Mouse (Mus musculus) kidney, adult 2 months (tissue): Measurements from ENCODE around the gene Sfi1. TPM values are rescaled to one million over a fixed set of nuclear protein-coding genes. Genes with fewer than 3 reads are reported as not detected.

Experiments
- DNase-seq: peaks from one replicate; pipeline ENCODE4 v3.0.0; 2021
- H3K27ac ChIP-seq: fragments of 200-500 bp; 2 replicates; pipeline ENCODE4 v1.5.1; 2012; ENCODE audit warnings: low read depth, low read length, control low read depth, inconsistent platforms; ENCODE audit not compliant: insufficient read depth
- H3K27me3 ChIP-seq: fragments of 200-500 bp; replicated peaks from 2 replicates; pipeline ENCODE4 v1.6.1; 2012; ENCODE audit warnings: mild to moderate bottlenecking, moderate library complexity, low read length, inconsistent platforms; ENCODE audit not compliant: control insufficient read depth, insufficient read depth
- H3K36me3 ChIP-seq: fragments of 200-500 bp; 2 replicates; pipeline ENCODE4 v1.6.1; 2012; ENCODE audit warnings: mild to moderate bottlenecking, moderate library complexity, low read length, inconsistent platforms; ENCODE audit not compliant: control insufficient read depth, insufficient read depth
- H3K4me1 ChIP-seq: fragments of 200-500 bp; 2 replicates; pipeline ENCODE4 v1.6.1; 2011; ENCODE audit warnings: low read length; ENCODE audit not compliant: control insufficient read depth, insufficient read depth
- H3K4me3 ChIP-seq: fragments of 200-500 bp; 2 replicates; pipeline ENCODE4 v1.5.1; 2011; ENCODE audit warnings: mild to moderate bottlenecking, low read depth, low read length, control low read depth; ENCODE audit not compliant: insufficient read depth
- CTCF ChIP-seq: fragments of 200-500 bp; conservative IDR thresholded peaks from 2 replicates; pipeline ENCODE4 v1.5.1; 2011; ENCODE audit warnings: low read depth, mild to moderate bottlenecking, control low read depth, low read length, moderate library complexity, mixed read lengths; ENCODE audit not compliant: insufficient read depth, insufficient read length
- POLR2A ChIP-seq: fragments of 200-500 bp; IDR thresholded peaks from one replicate; pipeline ENCODE4 v1.6.1; 2011; ENCODE audit warnings: low read depth, low read length, control low read depth
- whole genome bisulfite sequencing: fragments of 180-500 bp; shearing (Covaris S2); methylation state at CpG from one replicate; pipeline ENCODE4 v1.1.7; 2018; 5-methylcytosine and 5-hydroxymethylcytosine counted together
- polyA plus RNA-seq: library from polyadenylated mRNA; depleted of rRNA; stranded (reverse); fragments of >200 nt; gene quantifications from 2 replicates; pipeline ENCODE4 v1.2.3, GENCODE M21; 2012; rRNA removed

The Sfi1 gene
- 17.3 and 19.4 TPM in 2 replicates for polyA plus RNA-seq

- no peaks in the 10 kb centered on the region for H3K36me3 ChIP-seq
- no peaks in the 10 kb centered on the region for H3K27me3 ChIP-seq
- 86% methylated on average over 25 of the region's 25 CpGs for WGBS
- TF ChIP-seq CTCF (no peak), POLR2A (no peak)
- no peak within 1 kb of the TSS for H3K4me3 ChIP-seq
- no peaks in the 10 kb centered on the region for H3K4me1 ChIP-seq
- no peak for DNase-seq
- H3K27ac ChIP-seq: no peak within 1 kb of the TSS
Observed at GRCm38 (mm10) chr11:3193363-3193762, at the start of gene Sfi1. Gene Sfi1 (minus strand): TSS chr11:3193463.

DNA sequence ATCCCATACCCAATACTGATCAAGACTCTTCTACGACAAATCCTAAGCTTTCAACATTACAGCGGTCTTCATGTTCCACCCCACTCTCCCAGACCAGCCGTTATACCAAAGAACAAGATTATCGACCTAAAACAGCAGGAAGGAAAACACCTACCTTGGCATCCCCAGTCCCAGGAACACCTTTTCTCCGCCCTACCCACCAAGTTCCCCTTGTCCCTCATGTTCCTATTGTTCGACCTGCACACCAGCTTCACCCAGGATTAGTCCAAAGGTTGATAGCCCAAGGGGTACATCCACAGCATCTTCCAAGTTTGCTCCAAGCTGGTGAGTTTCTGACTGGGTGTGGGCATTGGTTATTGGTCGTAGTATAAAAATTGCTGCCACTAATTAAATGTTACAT lies 49.1 kb upstream of the Sfi1 start:
- H3K27ac ChIP-seq: no peak overlapping the region
- peaks cover 20% of the 10 kb centered on the region; the same call in 1 of the 2 replicates for H3K36me3 ChIP-seq
- H3K4me3 ChIP-seq: no peak overlapping the region
- 90% methylated on average over 7 of the region's 7 CpGs for WGBS
- DNase-seq: no peak
- H3K27me3 ChIP-seq: no peaks in the 10 kb centered on the region
- H3K4me1 ChIP-seq: no peaks in the 10 kb centered on the region
- TF ChIP-seq CTCF: no peak
- TF ChIP-seq POLR2A: no peak

GRCm38 (mm10) chr11:3235277-3235676 lies 42.0 kb upstream of the Sfi1 start:
- Histone ChIP-seq H3K4me1 (no peaks in the 10 kb centered on the region), H3K36me3 (peaks cover 6% of the 10 kb centered on the region), H3K27me3 (no peaks in the 10 kb centered on the region), H3K4me3 (no peak overlapping the region), H3K27ac (no peak overlapping the region; the same call in 1 of the 2 replicates)
- 51% methylated on average over 5 of the region's 5 CpGs for WGBS
- DNase-seq: no peak
- no peak for TF ChIP-seq CTCF
- no peak for TF ChIP-seq POLR2A

DNA sequence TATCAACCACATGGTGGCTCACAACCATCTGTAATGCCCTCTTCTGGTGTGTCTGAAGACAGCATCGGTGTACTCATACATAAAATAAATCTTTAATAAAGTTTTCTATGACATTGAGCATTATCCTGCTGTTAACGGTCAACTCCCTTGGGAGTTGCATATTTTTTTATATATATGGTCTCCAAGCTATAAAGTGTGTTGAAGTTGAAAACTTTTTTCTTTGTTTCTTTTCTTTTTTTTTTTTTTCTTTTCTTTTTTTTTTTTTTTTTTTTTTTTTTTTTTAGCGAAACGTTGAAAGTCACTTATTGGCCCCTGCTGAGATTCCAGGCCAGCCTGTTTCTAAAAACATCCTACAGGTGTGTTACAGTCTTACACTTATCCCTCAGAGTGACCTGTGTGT lies 40.4 kb upstream of the Sfi1 start:
- H3K4me3 ChIP-seq: no peak overlapping the region
- H3K27ac ChIP-seq: no peak overlapping the region
- no peak for DNase-seq
- TF ChIP-seq CTCF: no peak
- no peak for TF ChIP-seq POLR2A
- H3K27me3 ChIP-seq: no peaks in the 10 kb centered on the region
- no peaks in the 10 kb centered on the region for H3K4me1 ChIP-seq
- WGBS: 91% methylated on average over 4 of the region's 4 CpGs
- H3K36me3 ChIP-seq: peaks cover 10% of the 10 kb centered on the region

DNA sequence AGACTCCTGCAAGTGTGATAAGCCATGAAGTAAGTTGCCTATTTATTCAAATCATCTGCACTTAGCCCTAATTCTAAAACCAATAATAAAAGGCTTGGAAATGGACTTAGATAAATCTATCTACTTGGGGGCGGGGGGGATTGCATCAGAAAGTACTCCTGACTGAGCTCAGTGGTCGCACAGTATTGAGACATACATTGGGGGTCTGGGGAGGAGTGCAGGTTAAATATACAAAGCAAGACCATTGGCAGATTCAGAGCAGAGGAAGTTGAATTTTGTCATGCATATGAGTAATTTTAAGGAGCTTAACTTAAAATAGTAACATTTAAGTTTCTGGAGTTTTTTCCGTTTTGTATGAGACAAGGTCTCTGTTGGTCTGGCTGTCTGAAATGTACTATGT lies 39.0 kb upstream of the Sfi1 start:
- no peak for DNase-seq
- Histone ChIP-seq H3K4me1 (no peaks in the 10 kb centered on the region), H3K27me3 (no peaks in the 10 kb centered on the region), H3K27ac (no peak overlapping the region), H3K4me3 (no peak overlapping the region), H3K36me3 (peaks cover 9% of the 10 kb centered on the region)
- WGBS: 90% methylated on average over 3 of the region's 3 CpGs
- TF ChIP-seq CTCF: no peak
- no peak for TF ChIP-seq POLR2A

- no peak overlapping the region for H3K27ac ChIP-seq
- no peak for TF ChIP-seq CTCF
- TF ChIP-seq POLR2A: no peak
- no peaks in the 10 kb centered on the region for H3K4me1 ChIP-seq
- no peaks in the 10 kb centered on the region for H3K27me3 ChIP-seq
- 92% methylated on average over 3 of the region's 3 CpGs for WGBS
- H3K36me3 ChIP-seq: peaks cover 17% of the 10 kb centered on the region
- H3K4me3 ChIP-seq: no peak overlapping the region
- no peak for DNase-seq
Observed at GRCm38 (mm10) chr11:3227113-3227512, 33.9 kb upstream of the Sfi1 start.

GRCm38 (mm10) chr11:3223105-3223504 lies 29.8 kb upstream of the Sfi1 start:
- no peak overlapping the region for H3K4me3 ChIP-seq
- TF ChIP-seq POLR2A: no peak
- no peak for TF ChIP-seq CTCF
- WGBS: 44% methylated on average over 5 of the region's 5 CpGs
- no peaks in the 10 kb centered on the region for H3K27me3 ChIP-seq
- H3K36me3 ChIP-seq: peaks cover 12% of the 10 kb centered on the region
- no peaks in the 10 kb centered on the region for H3K4me1 ChIP-seq
- no peak for DNase-seq
- H3K27ac ChIP-seq: no peak overlapping the region
